Mouse (Mus musculus): ENCODE measurements around the gene Rab6a. TPM values are rescaled to one million over a fixed set of nuclear protein-coding genes. Genes with fewer than 3 reads are reported as not detected.

Rab6a gene
- 410 TPM for polyA plus RNA-seq (2014; fragmentation: Illumina TruSeq; extraction: RNeasy Lipid Tissue Mini Kit (QIAGEN cat#74804))

DNA sequence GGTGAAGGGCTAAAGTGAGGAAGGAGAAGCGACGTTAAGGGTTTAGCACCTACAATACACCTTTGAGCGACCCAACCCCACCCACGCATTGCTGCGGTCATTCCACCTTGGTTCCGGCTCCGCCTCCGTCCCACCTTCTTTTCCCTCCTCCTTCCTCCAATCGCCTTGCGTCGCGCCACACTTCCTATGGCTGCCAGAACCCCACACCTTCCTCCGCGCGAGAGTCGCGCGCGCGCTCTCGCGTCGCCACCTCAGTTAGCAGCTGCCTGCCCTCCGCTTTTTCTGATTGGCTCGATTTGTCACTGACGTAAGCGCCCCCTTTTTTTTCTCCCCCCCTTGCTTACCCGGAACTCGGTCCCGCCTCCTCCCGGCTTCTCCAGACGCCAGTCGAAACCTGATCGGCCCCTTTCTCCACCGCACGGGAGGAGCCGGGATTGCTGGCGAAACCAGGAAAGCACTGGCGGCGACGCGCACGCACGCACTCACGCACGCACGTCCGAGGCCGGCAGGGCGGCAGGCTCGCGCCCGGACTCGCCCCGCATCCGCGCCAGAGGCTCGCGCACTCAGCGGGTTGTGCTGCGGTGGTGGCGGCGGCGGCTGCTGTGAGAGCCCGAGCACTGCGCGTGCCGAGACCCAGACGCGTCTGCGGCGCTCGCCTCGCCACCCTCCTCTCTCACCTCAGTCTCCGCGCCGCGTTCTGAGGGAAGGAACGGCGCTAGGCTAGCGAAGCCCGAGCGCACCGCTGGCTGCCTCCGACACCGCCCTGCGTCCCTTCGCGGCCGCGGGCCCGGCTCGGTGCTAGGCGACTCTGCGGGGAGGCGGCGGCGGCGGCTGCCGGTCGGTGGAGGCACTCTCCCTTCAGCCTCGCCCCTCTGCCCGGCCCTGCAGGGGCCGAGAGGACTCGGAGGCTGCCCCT is at the start of gene Rab6a:
Rab6a (plus strand) TSS at position 197 of the 916 bp plus-strand sequence.

DNA sequence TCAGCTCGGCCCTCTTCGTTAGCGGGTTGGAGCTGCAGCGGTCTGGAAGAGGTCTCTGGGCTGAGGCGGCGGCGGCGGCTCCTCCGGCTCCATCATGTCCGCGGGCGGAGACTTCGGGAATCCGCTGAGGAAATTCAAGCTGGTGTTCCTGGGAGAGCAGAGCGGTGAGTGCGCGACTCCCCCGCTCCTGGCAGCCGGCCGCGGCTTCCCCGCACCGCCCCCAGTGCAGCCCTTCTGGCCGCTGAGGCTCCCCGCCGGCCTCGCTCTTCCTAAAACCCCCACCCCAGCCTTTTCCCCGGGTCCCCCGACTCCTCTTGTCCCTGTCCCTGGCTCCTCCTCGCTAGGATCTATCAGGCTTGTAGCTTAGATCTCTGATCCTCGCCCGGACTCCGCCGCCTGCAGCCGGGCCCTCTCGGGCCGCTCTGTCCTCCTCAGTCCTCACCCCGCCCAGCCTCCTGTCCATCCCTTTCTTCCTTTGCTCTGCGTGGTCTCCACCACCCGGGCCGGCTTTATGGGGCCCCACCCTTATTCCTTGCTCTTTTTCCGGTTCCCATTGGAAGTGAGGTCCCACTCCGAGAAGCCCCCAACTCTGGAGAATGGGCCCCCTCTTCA is 1.0 kb downstream of the Rab6a start, which contains the start of gene Mrpl48:
Mrpl48 (minus strand) TSS at position 172 of the 612 bp plus-strand sequence.

GRCm38 (mm10) chr7:100662231-100662630 is 55.0 kb downstream of the Rab6a start, which contains the start of gene Plekhb1:
Gene Plekhb1, minus strand, starts transcription at chr7:100662414.

Other genes with a start within 250 kb of the Rab6a start
- 38.5 TPM for gene C2cd3, start 235.2 kb upstream of the Rab6a start, polyA plus RNA-seq (2014; fragmentation: Illumina TruSeq; extraction: RNeasy Lipid Tissue Mini Kit (QIAGEN cat#74804))
- gene Ppme1, start 235.1 kb upstream of the Rab6a start, polyA plus RNA-seq (2014; fragmentation: Illumina TruSeq; extraction: RNeasy Lipid Tissue Mini Kit (QIAGEN cat#74804)): 76.0 TPM
- not detected for gene Ucp3, start 134.4 kb upstream of the Rab6a start, polyA plus RNA-seq (2014; fragmentation: Illumina TruSeq; extraction: RNeasy Lipid Tissue Mini Kit (QIAGEN cat#74804))
- gene Ucp2, start 114.1 kb upstream of the Rab6a start, polyA plus RNA-seq (2014; fragmentation: Illumina TruSeq; extraction: RNeasy Lipid Tissue Mini Kit (QIAGEN cat#74804)): 11.1 TPM
- 17.0 TPM for gene Dnajb13, start 92.5 kb upstream of the Rab6a start, polyA plus RNA-seq (2014; fragmentation: Illumina TruSeq; extraction: RNeasy Lipid Tissue Mini Kit (QIAGEN cat#74804))
- gene Coa4, start 70.3 kb upstream of the Rab6a start, polyA plus RNA-seq (2014; fragmentation: Illumina TruSeq; extraction: RNeasy Lipid Tissue Mini Kit (QIAGEN cat#74804)): 8.6 TPM
- gene Mrpl48, start 891 bp downstream of the Rab6a start, polyA plus RNA-seq (2014; fragmentation: Illumina TruSeq; extraction: RNeasy Lipid Tissue Mini Kit (QIAGEN cat#74804)): 67.6 TPM
- 11.0 TPM for gene Plekhb1, start 55.0 kb downstream of the Rab6a start, polyA plus RNA-seq (2014; fragmentation: Illumina TruSeq; extraction: RNeasy Lipid Tissue Mini Kit (QIAGEN cat#74804))
- gene Fam168a, start 99.2 kb downstream of the Rab6a start, polyA plus RNA-seq (2014; fragmentation: Illumina TruSeq; extraction: RNeasy Lipid Tissue Mini Kit (QIAGEN cat#74804)): 34.4 TPM